Mouse (Mus musculus): ENCODE data around the gene Rgs16. TPM values are rescaled to one million over a fixed set of nuclear protein-coding genes. Genes with fewer than 3 reads are reported as not detected.
"Not testable (repeated sequence)": the region's sequence is repeated elsewhere in the genome, so short reads cannot be mapped to it uniquely, and the experiment has no call there.

Rgs16 gene
- polyA plus RNA-seq, 1 experiment: 13.4 TPM

- Histone ChIP-seq H3K4me3 (ENCODE audit: insufficient read depth, low read length) (no peak overlapping the region), H3K27ac (ENCODE audit: insufficient read depth, low read length) (no peak overlapping the region), H3K4me1 (ENCODE audit: control insufficient read depth, insufficient read depth, low read length) (no peaks in the 10 kb centered on the region)
- no peak for TF ChIP-seq POLR2A (IDR thresholded peaks at IDR 0.05; ENCODE audit: extremely low read depth, insufficient read depth, low read length)
- no peak for TF ChIP-seq CTCF (IDR thresholded peaks at IDR 0.05; ENCODE audit: extremely low read depth, insufficient read depth, low read length)
These were observed 27.1 kb downstream of the Rgs16 start for GRCm38 (mm10) chr1:153767281-153767680.

GRCm38 (mm10) chr1:153768465-153768864, 28.3 kb downstream of the Rgs16 start:
- Histone ChIP-seq H3K4me3 (ENCODE audit: insufficient read depth, low read length) (no peak overlapping the region), H3K27ac (ENCODE audit: insufficient read depth, low read length) (no peak overlapping the region), H3K4me1 (ENCODE audit: control insufficient read depth, insufficient read depth, low read length) (no peaks in the 10 kb centered on the region)
- TF ChIP-seq CTCF (IDR thresholded peaks at IDR 0.05; ENCODE audit: extremely low read depth, insufficient read depth, low read length) (no peak), POLR2A (IDR thresholded peaks at IDR 0.05; ENCODE audit: extremely low read depth, insufficient read depth, low read length) (no peak)

DNA sequence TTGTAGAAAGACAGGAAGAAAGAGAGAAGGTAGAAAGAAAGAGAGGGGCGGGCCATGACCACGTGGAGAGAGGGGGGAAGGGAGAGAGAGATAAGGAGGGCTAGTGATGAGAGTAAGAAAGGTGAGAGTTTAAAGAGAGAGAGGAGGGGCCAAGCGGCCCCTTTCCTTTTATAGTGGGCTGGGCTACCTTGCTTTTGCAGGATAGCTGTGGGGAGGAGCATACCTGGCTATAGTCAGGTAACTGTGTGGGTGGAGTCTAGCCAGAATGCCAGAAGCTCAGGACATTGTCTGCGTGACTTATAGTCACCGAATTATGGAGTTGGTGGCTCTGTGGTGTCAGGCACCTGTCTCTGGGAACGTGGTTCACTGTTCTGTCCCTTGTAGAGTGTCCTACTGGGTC, 29.4 kb downstream of the Rgs16 start:
- not testable (repeated sequence) for H3K4me3 ChIP-seq (ENCODE audit: insufficient read depth, low read length); H3K27ac ChIP-seq (ENCODE audit: insufficient read depth, low read length); H3K4me1 ChIP-seq (ENCODE audit: control insufficient read depth, insufficient read depth, low read length)

GRCm38 (mm10) chr1:153769998-153770775, 30.0 kb downstream of the Rgs16 start:
- no peak overlapping the region for H3K27ac ChIP-seq (ENCODE audit: insufficient read depth, low read length)
- no peaks in the 10 kb centered on the region for H3K4me1 ChIP-seq (ENCODE audit: control insufficient read depth, insufficient read depth, low read length)
- H3K4me3 ChIP-seq (ENCODE audit: insufficient read depth, low read length): no peak overlapping the region
- TF ChIP-seq POLR2A (IDR thresholded peaks at IDR 0.05; ENCODE audit: extremely low read depth, insufficient read depth, low read length): no peak
- no peak for TF ChIP-seq CTCF (IDR thresholded peaks at IDR 0.05; ENCODE audit: extremely low read depth, insufficient read depth, low read length)

GRCm38 (mm10) chr1:153770776-153771167, 30.6 kb downstream of the Rgs16 start:
- no peak overlapping the region for H3K27ac ChIP-seq (ENCODE audit: insufficient read depth, low read length)
- no peaks in the 10 kb centered on the region for H3K4me1 ChIP-seq (ENCODE audit: control insufficient read depth, insufficient read depth, low read length)
- no peak overlapping the region for H3K4me3 ChIP-seq (ENCODE audit: insufficient read depth, low read length)
- TF ChIP-seq CTCF (IDR thresholded peaks at IDR 0.05; ENCODE audit: extremely low read depth, insufficient read depth, low read length) (no peak), POLR2A (IDR thresholded peaks at IDR 0.05; ENCODE audit: extremely low read depth, insufficient read depth, low read length) (no peak)

DNA sequence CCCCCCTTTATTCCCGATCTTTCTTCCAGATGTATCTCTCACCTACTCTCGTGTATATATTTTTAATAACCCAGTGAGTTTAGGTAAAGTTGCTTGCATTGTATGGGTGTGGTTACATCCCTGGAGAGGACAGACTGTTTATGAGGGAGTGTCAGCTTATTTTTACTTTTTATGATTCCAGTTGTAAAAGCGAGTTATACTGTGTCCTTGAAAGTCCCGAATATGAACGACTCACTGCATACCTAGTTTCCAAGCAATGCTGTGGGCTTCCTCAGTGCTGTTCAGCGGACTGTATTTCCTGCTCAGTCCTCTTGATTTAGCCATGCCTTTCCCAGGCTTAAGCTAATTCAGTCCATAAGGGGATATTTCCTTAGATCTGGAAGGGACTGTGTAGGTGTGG, 35.0 kb downstream of the Rgs16 start:
- no peak overlapping the region for H3K4me3 ChIP-seq (ENCODE audit: insufficient read depth, low read length)
- no peak for TF ChIP-seq CTCF (IDR thresholded peaks at IDR 0.05; ENCODE audit: extremely low read depth, insufficient read depth, low read length)
- no peak for TF ChIP-seq POLR2A (IDR thresholded peaks at IDR 0.05; ENCODE audit: extremely low read depth, insufficient read depth, low read length)
- no peak overlapping the region for H3K27ac ChIP-seq (ENCODE audit: insufficient read depth, low read length)
- no peaks in the 10 kb centered on the region for H3K4me1 ChIP-seq (ENCODE audit: control insufficient read depth, insufficient read depth, low read length)

DNA sequence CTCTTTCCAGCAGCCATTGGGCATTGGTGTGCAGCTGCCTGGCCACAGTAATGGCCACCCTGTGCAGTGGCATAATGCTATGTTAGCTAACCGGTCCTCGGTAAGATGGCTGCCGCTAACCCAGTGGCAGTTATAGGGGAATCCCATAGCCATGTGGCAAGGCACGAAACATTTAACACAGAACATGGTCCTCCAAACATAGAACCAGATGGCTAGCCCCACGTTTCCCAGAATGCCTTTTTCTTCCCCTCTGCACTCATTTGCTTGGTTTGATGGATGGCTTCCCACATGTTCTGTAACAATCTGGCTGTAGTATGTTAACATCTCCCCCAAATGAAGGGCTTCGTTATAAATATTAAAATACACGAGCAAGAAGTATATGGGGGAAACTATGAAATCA, 36.1 kb downstream of the Rgs16 start:
- Histone ChIP-seq H3K27ac (ENCODE audit: insufficient read depth, low read length) (no peak overlapping the region), H3K4me3 (ENCODE audit: insufficient read depth, low read length) (no peak overlapping the region), H3K4me1 (ENCODE audit: control insufficient read depth, insufficient read depth, low read length) (no peaks in the 10 kb centered on the region)
- TF ChIP-seq POLR2A (IDR thresholded peaks at IDR 0.05; ENCODE audit: extremely low read depth, insufficient read depth, low read length) (no peak), CTCF (IDR thresholded peaks at IDR 0.05; ENCODE audit: extremely low read depth, insufficient read depth, low read length) (no peak)

GRCm38 (mm10) chr1:153778205-153778604, 38.1 kb downstream of the Rgs16 start:
- Histone ChIP-seq H3K4me3 (ENCODE audit: insufficient read depth, low read length) (no peak overlapping the region), H3K4me1 (ENCODE audit: control insufficient read depth, insufficient read depth, low read length) (no peaks in the 10 kb centered on the region), H3K27ac (ENCODE audit: insufficient read depth, low read length) (no peak overlapping the region)
- TF ChIP-seq POLR2A (IDR thresholded peaks at IDR 0.05; ENCODE audit: extremely low read depth, insufficient read depth, low read length): no peak
- no peak for TF ChIP-seq CTCF (IDR thresholded peaks at IDR 0.05; ENCODE audit: extremely low read depth, insufficient read depth, low read length)

DNA sequence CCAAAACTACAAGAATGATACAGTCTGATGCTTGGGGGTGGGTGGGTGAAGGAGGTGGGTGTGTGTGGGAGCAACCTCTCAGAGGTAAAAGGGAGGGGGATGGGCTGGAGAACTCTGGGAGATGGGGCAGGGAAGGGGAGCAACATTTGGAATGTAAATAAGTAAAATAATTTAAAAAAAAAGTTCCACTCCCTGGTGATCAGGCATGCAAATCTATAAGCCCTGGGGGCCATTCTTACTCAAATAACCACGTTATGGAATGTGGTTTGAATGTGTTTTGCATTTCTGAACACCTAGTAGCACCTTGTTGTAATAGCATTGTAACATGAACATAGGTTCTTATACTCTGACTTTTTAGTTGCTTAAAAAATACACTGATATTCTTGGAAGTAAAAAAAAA, 43.2 kb downstream of the Rgs16 start:
- H3K27ac ChIP-seq (ENCODE audit: insufficient read depth, low read length): no peak overlapping the region
- TF ChIP-seq POLR2A (IDR thresholded peaks at IDR 0.05; ENCODE audit: extremely low read depth, insufficient read depth, low read length): no peak
- no peak for TF ChIP-seq CTCF (IDR thresholded peaks at IDR 0.05; ENCODE audit: extremely low read depth, insufficient read depth, low read length)
- no peaks in the 10 kb centered on the region for H3K4me1 ChIP-seq (ENCODE audit: control insufficient read depth, insufficient read depth, low read length)
- H3K4me3 ChIP-seq (ENCODE audit: insufficient read depth, low read length): no peak overlapping the region

- no peaks in the 10 kb centered on the region for H3K4me1 ChIP-seq (ENCODE audit: control insufficient read depth, insufficient read depth, low read length)
- TF ChIP-seq POLR2A (IDR thresholded peaks at IDR 0.05; ENCODE audit: extremely low read depth, insufficient read depth, low read length) (no peak), CTCF (IDR thresholded peaks at IDR 0.05; ENCODE audit: extremely low read depth, insufficient read depth, low read length) (no peak)
- no peak overlapping the region for H3K4me3 ChIP-seq (ENCODE audit: insufficient read depth, low read length)
- H3K27ac ChIP-seq (ENCODE audit: insufficient read depth, low read length): no peak overlapping the region
These were observed 45.5 kb downstream of the Rgs16 start for GRCm38 (mm10) chr1:153785608-153786007.
